Mouse (Mus musculus) central nervous system, embryonic 18 days (tissue): ENCODE measurements around the gene 9830107B12Rik. TPM values are rescaled to one million over a fixed set of nuclear protein-coding genes. Genes with fewer than 3 reads are reported as not detected.

ENCODE experiments used
- polyA plus RNA-seq: library from polyadenylated mRNA; depleted of rRNA; stranded (reverse); fragments of >200 nt; gene quantifications from 2 replicates; pipeline ENCODE4 v1.2.3, GENCODE M21; 2012; rRNA removed

9830107B12Rik gene
- polyA plus RNA-seq: not detected in 2 replicates

GRCm38 (mm10) chr17:48146120-48146519 lies at the start of gene 9830107B12Rik:
Gene 9830107B12Rik, minus strand, starts transcription at chr17:48146268.

GRCm38 (mm10) chr17:48167103-48167502 lies 21.0 kb upstream of the 9830107B12Rik start, which contains the start of gene A530064D06Rik:
Gene A530064D06Rik, minus strand, starts transcription at chr17:48167275.

GRCm38 (mm10) chr17:48089019-48089418 lies 57.0 kb downstream of the 9830107B12Rik start, which contains the start of gene 1700067P10Rik:
Gene 1700067P10Rik, plus strand, starts transcription at chr17:48089319.

Other genes starting within 250 kb of the 9830107B12Rik start
- gene Foxp4, start 221.6 kb downstream of the 9830107B12Rik start, polyA plus RNA-seq: 76.0 and 86.9 TPM in 2 replicates
- not detected in 2 replicates for gene 1700122O11Rik, start 108.0 kb downstream of the 9830107B12Rik start, polyA plus RNA-seq
- 0.05 TPM in 1 of 2 replicates, not detected in the other for gene 1700067P10Rik, start 56.9 kb downstream of the 9830107B12Rik start, polyA plus RNA-seq
- 0.05 TPM in 1 of 2 replicates, not detected in the other for gene A530064D06Rik, start 21.0 kb upstream of the 9830107B12Rik start, polyA plus RNA-seq
- 0.03 TPM in 1 of 2 replicates, not detected in the other for gene Trem1, start 86.5 kb upstream of the 9830107B12Rik start, polyA plus RNA-seq
- gene Trem3, start 101.5 kb upstream of the 9830107B12Rik start, polyA plus RNA-seq: 0.08 and 0.09 TPM in 2 replicates
- gene Treml4, start 118.0 kb upstream of the 9830107B12Rik start, polyA plus RNA-seq: 0.09 TPM in 1 of 2 replicates, not detected in the other
- gene Treml2, start 153.2 kb upstream of the 9830107B12Rik start, polyA plus RNA-seq: 0.10 and 0.13 TPM in 2 replicates
- 0.03 and 0.09 TPM in 2 replicates for gene B430306N03Rik, start 169.9 kb upstream of the 9830107B12Rik start, polyA plus RNA-seq
- gene Trem2, start 200.1 kb upstream of the 9830107B12Rik start, polyA plus RNA-seq: 4.7 and 7.9 TPM in 2 replicates
- 0.07 and 0.12 TPM in 2 replicates for gene Treml1, start 213.6 kb upstream of the 9830107B12Rik start, polyA plus RNA-seq